Mouse (Mus musculus) c-Kit-positive CD71-negative TER-119-negative erythroid progenitor cells, embryonic 14.5 days (primary cell): ENCODE results near the gene Tmem43.

Source experiments
- DNase-seq: peaks from one replicate; pipeline ENCODE4 v3.0.0-alpha.2; 2013; ENCODE audit warnings: low read depth

The Tmem43 gene

GRCm38 (mm10) chr6:91488496-91489212 lies 15.2 kb downstream of the Tmem43 start:
- DNase-seq: peak; percentile 66

- DNase-seq: no peak
These were observed 16.4 kb downstream of the Tmem43 start for GRCm38 (mm10) chr6:91489872-91490271.

GRCm38 (mm10) chr6:91491004-91491403 lies 17.5 kb downstream of the Tmem43 start:
- no peak for DNase-seq

- no peak for DNase-seq
These were observed 19.6 kb downstream of the Tmem43 start for GRCm38 (mm10) chr6:91493053-91493452.

- no peak for DNase-seq
These were observed 21.0 kb downstream of the Tmem43 start for GRCm38 (mm10) chr6:91494526-91494925.

- no peak for DNase-seq
These were observed 29.8 kb downstream of the Tmem43 start for GRCm38 (mm10) chr6:91503302-91503701.

GRCm38 (mm10) chr6:91506036-91506435 lies 32.5 kb downstream of the Tmem43 start:
- DNase-seq: no peak

GRCm38 (mm10) chr6:91508041-91508440 lies 34.5 kb downstream of the Tmem43 start:
- no peak for DNase-seq

GRCm38 (mm10) chr6:91509326-91509725 lies 35.8 kb downstream of the Tmem43 start:
- peak; percentile 67 for DNase-seq

- DNase-seq: no peak
These were observed 36.7 kb downstream of the Tmem43 start for GRCm38 (mm10) chr6:91510211-91510610.

- no peak for DNase-seq
These were observed 40.6 kb downstream of the Tmem43 start for GRCm38 (mm10) chr6:91514135-91514534.

GRCm38 (mm10) chr6:91514737-91515362 lies 41.3 kb downstream of the Tmem43 start:
- no peak for DNase-seq

- peak; percentile 93 for DNase-seq
These were observed 42.3 kb downstream of the Tmem43 start, which contains the start of the genes Xpc and Lsm3 for GRCm38 (mm10) chr6:91515545-91516449. Xpc (minus strand) TSS chr6:91515888. Lsm3 (plus strand) TSS chr6:91515928.

- DNase-seq: no peak
These were observed 45.0 kb downstream of the Tmem43 start for GRCm38 (mm10) chr6:91518454-91519020.

GRCm38 (mm10) chr6:91522816-91523215 lies 49.3 kb downstream of the Tmem43 start:
- DNase-seq: no peak

- DNase-seq: no peak
These were observed 52.0 kb downstream of the Tmem43 start for GRCm38 (mm10) chr6:91525544-91525943.

- no peak for DNase-seq
These were observed 53.8 kb downstream of the Tmem43 start for GRCm38 (mm10) chr6:91527227-91527860.

- DNase-seq: no peak
These were observed 54.8 kb downstream of the Tmem43 start for GRCm38 (mm10) chr6:91528265-91528664.

GRCm38 (mm10) chr6:91530673-91531072 lies 57.2 kb downstream of the Tmem43 start:
- no peak for DNase-seq

- DNase-seq: no peak
These were observed 57.8 kb downstream of the Tmem43 start for GRCm38 (mm10) chr6:91531276-91531675.

GRCm38 (mm10) chr6:91532661-91533060 lies 59.2 kb downstream of the Tmem43 start:
- DNase-seq: no peak

- no peak for DNase-seq
These were observed 59.9 kb downstream of the Tmem43 start for GRCm38 (mm10) chr6:91533359-91533758.
